Mouse (Mus musculus): ENCODE results near the gene Adpgk. TPM values are rescaled to one million over a fixed set of nuclear protein-coding genes. Genes with fewer than 3 reads are reported as not detected.

Gene Adpgk
- 24.2 and 32.2 TPM in 2 replicates for polyA plus RNA-seq (2015; fragmentation: Nextera tagmentation; extraction: Ambion mirVana)

- no peaks in the 10 kb centered on the region for H3K27me3 ChIP-seq (ENCODE audit: control insufficient read depth, insufficient read depth, low read depth, low read length)
- under 1% methylated on average over 58 of the region's 58 CpGs for WGBS (ENCODE audit: insufficient replicate concordance)
- H3K4me3 ChIP-seq (ENCODE audit: low read depth, low read length), result peak within 1 kb of the TSS; percentile 83
- peak; percentile 97 for ATAC-seq (ENCODE audit: low read depth)
- peak within 1 kb of the TSS; percentile 86 for H3K27ac ChIP-seq (ENCODE audit: low read length)
- peak within 1 kb of the TSS; percentile 95 for H3K4me2 ChIP-seq (ENCODE audit: low read depth, low read length)
- peak within 1 kb of the TSS; percentile 83 for H3K9ac ChIP-seq (ENCODE audit: low read depth, low read length)
- no peaks in the 10 kb centered on the region for H3K9me3 ChIP-seq (replicated peaks; ENCODE audit: control insufficient read depth, low read length)
- no peaks in the 10 kb centered on the region for H3K36me3 ChIP-seq (ENCODE audit: control insufficient read depth, insufficient read depth)
- H3K4me1 ChIP-seq (ENCODE audit: control insufficient read depth, low read depth, low read length), result peaks cover 39% of the 10 kb centered on the region
Observed at GRCm38 (mm10) chr9:59290957-59291687, at the start of gene Adpgk. Adpgk (plus strand) TSS chr9:59291558.

DNA sequence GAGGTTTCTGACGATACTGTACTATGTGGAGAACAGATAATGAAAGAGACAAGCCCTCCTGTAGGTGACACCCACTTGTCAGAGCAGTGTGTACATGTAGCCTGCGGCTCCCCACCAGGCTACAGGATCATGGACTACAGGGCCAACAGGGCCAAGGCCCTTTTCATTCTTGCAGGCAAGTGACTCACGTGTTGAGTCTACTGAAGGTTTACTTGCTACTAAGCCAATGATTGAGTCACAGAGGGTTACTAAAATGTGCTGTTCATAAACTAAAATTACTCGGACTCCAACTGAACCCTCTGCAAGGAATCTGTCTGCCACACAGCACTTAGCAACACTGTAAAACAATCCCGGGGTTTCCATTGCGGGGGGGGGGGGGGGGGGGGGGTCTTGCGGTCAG, 46.2 kb upstream of the Adpgk start:
- WGBS (ENCODE audit: insufficient replicate concordance), result 46% methylated on average over 6 of the region's 7 CpGs
- no peak for ATAC-seq (ENCODE audit: low read depth)
- H3K9ac ChIP-seq (ENCODE audit: low read depth, low read length), result no peak overlapping the region
- H3K36me3 ChIP-seq (ENCODE audit: control insufficient read depth, insufficient read depth), result no peaks in the 10 kb centered on the region
- H3K27me3 ChIP-seq (ENCODE audit: control insufficient read depth, insufficient read depth, low read depth, low read length), result no peaks in the 10 kb centered on the region
- no peak overlapping the region for H3K27ac ChIP-seq (ENCODE audit: low read length)
- H3K4me2 ChIP-seq (ENCODE audit: low read depth, low read length), result no peak overlapping the region
- no peaks in the 10 kb centered on the region; the same call in 1 of the 2 replicates for H3K4me1 ChIP-seq (ENCODE audit: control insufficient read depth, low read depth, low read length)
- no peak overlapping the region for H3K4me3 ChIP-seq (ENCODE audit: low read depth, low read length)
- no peaks in the 10 kb centered on the region for H3K9me3 ChIP-seq (replicated peaks; ENCODE audit: control insufficient read depth, low read length)

DNA sequence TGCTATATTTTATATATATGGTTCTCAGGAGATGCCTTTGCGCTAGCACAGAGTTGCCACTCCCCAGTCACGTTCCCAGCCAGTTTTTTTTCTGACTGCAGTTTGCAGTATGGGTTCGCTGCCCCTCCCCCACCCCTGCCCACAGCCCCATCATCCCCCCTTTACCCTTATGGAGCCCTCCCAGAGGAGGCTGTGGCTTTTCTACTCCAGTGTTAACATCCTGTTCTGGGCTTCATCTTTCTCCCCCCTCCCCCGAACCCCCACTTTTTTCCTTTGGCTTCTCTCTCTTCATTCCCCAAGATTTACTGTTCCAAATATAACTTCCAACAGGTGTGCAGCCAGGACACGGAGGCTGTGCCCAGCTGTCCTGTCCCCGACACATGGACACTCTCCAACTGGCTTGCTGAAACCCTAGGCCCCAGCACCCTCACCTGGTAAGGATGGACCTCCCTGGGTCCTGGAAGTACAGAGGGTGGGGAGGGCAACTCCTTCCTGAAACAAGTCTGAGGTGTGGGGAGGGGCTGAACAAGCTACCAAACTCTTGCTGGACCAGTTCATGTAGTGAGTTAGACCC, 44.8 kb upstream of the Adpgk start:
- Histone ChIP-seq H3K4me3 (ENCODE audit: low read depth, low read length) (no peak overlapping the region), H3K36me3 (ENCODE audit: control insufficient read depth, insufficient read depth) (no peaks in the 10 kb centered on the region), H3K27me3 (ENCODE audit: control insufficient read depth, insufficient read depth, low read depth, low read length) (no peaks in the 10 kb centered on the region), H3K9me3 (replicated peaks; ENCODE audit: control insufficient read depth, low read length) (no peaks in the 10 kb centered on the region), H3K4me1 (ENCODE audit: control insufficient read depth, low read depth, low read length) (no peaks in the 10 kb centered on the region; the same call in 1 of the 2 replicates), H3K27ac (ENCODE audit: low read length) (no peak overlapping the region), H3K4me2 (ENCODE audit: low read depth, low read length) (no peak overlapping the region), H3K9ac (ENCODE audit: low read depth, low read length) (no peak overlapping the region)
- 33% methylated on average over 6 of the region's 6 CpGs for WGBS (ENCODE audit: insufficient replicate concordance)
- no peak for ATAC-seq (ENCODE audit: low read depth)

DNA sequence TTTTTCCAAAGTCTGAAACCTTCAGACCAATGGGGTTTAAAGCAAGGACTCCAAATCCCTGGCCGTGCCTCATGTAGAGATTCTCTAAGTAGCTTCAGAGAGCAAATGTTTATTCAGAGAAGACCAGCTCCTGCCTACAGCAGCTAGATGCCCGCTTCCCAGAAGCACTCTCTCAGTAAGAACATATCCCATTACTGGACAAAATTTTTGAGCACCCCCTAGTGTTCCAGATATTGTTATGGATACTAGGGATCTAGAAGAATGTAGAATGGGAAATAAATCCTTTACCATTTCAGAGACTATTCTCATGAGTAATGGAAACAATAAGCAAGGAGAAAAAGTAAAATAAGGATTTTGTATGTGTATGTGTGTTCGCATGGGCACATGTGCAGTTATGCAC, 42.0 kb upstream of the Adpgk start:
- 55% methylated on average over 3 of the region's 3 CpGs for WGBS (ENCODE audit: insufficient replicate concordance)

GRCm38 (mm10) chr9:59250272-59250671, 41.1 kb upstream of the Adpgk start:
- H3K4me2 ChIP-seq (ENCODE audit: low read depth, low read length), result no peak overlapping the region
- 43% methylated on average over 3 of the region's 3 CpGs for WGBS (ENCODE audit: insufficient replicate concordance)
- H3K4me3 ChIP-seq (ENCODE audit: low read depth, low read length), result no peak overlapping the region
- no peaks in the 10 kb centered on the region; the same call in 1 of the 2 replicates for H3K4me1 ChIP-seq (ENCODE audit: control insufficient read depth, low read depth, low read length)
- H3K36me3 ChIP-seq (ENCODE audit: control insufficient read depth, insufficient read depth), result no peaks in the 10 kb centered on the region
- H3K9ac ChIP-seq (ENCODE audit: low read depth, low read length), result no peak overlapping the region
- no peak for ATAC-seq (ENCODE audit: low read depth)
- H3K9me3 ChIP-seq (replicated peaks; ENCODE audit: control insufficient read depth, low read length), result no peaks in the 10 kb centered on the region
- no peaks in the 10 kb centered on the region for H3K27me3 ChIP-seq (ENCODE audit: control insufficient read depth, insufficient read depth, low read depth, low read length)
- H3K27ac ChIP-seq (ENCODE audit: low read length), result no peak overlapping the region

More for the DNA sequence above, 42.0 kb upstream of the Adpgk start:
- no peak overlapping the region for H3K27ac ChIP-seq (ENCODE audit: low read length)
- H3K4me3 ChIP-seq (ENCODE audit: low read depth, low read length), result no peak overlapping the region
- no peaks in the 10 kb centered on the region for H3K36me3 ChIP-seq (ENCODE audit: control insufficient read depth, insufficient read depth)
- H3K4me1 ChIP-seq (ENCODE audit: control insufficient read depth, low read depth, low read length), result no peaks in the 10 kb centered on the region; the same call in 1 of the 2 replicates
- no peaks in the 10 kb centered on the region for H3K9me3 ChIP-seq (replicated peaks; ENCODE audit: control insufficient read depth, low read length)
- no peaks in the 10 kb centered on the region for H3K27me3 ChIP-seq (ENCODE audit: control insufficient read depth, insufficient read depth, low read depth, low read length)
- H3K9ac ChIP-seq (ENCODE audit: low read depth, low read length), result no peak overlapping the region
- ATAC-seq (ENCODE audit: low read depth), result no peak
- no peak overlapping the region for H3K4me2 ChIP-seq (ENCODE audit: low read depth, low read length)

- Histone ChIP-seq H3K9ac (ENCODE audit: low read depth, low read length) (no peak overlapping the region), H3K4me3 (ENCODE audit: low read depth, low read length) (no peak overlapping the region), H3K27me3 (ENCODE audit: control insufficient read depth, insufficient read depth, low read depth, low read length) (no peaks in the 10 kb centered on the region), H3K4me1 (ENCODE audit: control insufficient read depth, low read depth, low read length) (no peaks in the 10 kb centered on the region), H3K4me2 (ENCODE audit: low read depth, low read length) (no peak overlapping the region), H3K36me3 (ENCODE audit: control insufficient read depth, insufficient read depth) (no peaks in the 10 kb centered on the region), H3K27ac (ENCODE audit: low read length) (no peak overlapping the region), H3K9me3 (replicated peaks; ENCODE audit: control insufficient read depth, low read length) (no peaks in the 10 kb centered on the region)
- ATAC-seq (ENCODE audit: low read depth), result no peak
- WGBS (ENCODE audit: insufficient replicate concordance), result 62% methylated on average over 5 of the region's 5 CpGs
Observed at GRCm38 (mm10) chr9:59254716-59255421, 36.5 kb upstream of the Adpgk start.

DNA sequence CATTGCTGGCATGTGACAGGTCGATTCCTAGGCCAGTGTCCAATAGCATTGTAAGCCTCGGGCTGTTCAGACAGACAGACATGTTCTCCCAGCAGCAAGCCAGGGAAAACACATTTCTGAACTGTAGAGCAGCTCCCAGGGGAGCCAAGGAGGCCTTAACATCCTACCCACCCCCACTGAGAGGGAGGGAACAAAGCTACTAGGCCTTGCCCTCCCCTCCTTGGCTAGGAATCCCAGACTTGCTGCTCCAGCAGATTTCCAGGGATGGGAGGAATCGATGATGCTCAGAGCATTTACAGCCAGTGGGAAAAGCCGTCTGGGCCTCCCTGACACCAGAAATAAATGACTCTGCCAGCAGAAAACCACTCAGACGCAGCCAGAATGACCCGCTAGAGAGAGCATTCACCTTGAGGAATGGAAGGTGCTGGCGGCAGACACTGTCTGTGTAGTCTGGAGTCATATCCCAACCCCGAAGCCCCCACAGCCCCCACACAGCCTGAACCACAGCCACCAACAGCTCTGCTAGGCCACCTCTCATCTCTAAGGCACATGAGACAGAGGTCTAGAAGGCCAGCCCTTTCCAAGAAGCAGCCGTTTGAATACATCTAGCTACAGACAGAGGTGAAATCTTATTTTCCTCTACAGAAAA, 31.4 kb upstream of the Adpgk start:
- Histone ChIP-seq H3K27me3 (ENCODE audit: control insufficient read depth, insufficient read depth, low read depth, low read length) (no peaks in the 10 kb centered on the region), H3K4me1 (ENCODE audit: control insufficient read depth, low read depth, low read length) (no peaks in the 10 kb centered on the region), H3K9me3 (replicated peaks; ENCODE audit: control insufficient read depth, low read length) (no peaks in the 10 kb centered on the region), H3K27ac (ENCODE audit: low read length) (no peak overlapping the region), H3K4me2 (ENCODE audit: low read depth, low read length) (no peak overlapping the region), H3K36me3 (ENCODE audit: control insufficient read depth, insufficient read depth) (no peaks in the 10 kb centered on the region), H3K9ac (ENCODE audit: low read depth, low read length) (no peak overlapping the region), H3K4me3 (ENCODE audit: low read depth, low read length) (no peak overlapping the region)
- WGBS (ENCODE audit: insufficient replicate concordance), result 58% methylated on average over 9 of the region's 9 CpGs
- no peak for ATAC-seq (ENCODE audit: low read depth)

- Histone ChIP-seq H3K27me3 (ENCODE audit: control insufficient read depth, insufficient read depth, low read depth, low read length) (no peaks in the 10 kb centered on the region), H3K4me1 (ENCODE audit: control insufficient read depth, low read depth, low read length) (no peaks in the 10 kb centered on the region), H3K27ac (ENCODE audit: low read length) (no peak overlapping the region), H3K4me3 (ENCODE audit: low read depth, low read length) (no peak overlapping the region), H3K36me3 (ENCODE audit: control insufficient read depth, insufficient read depth) (no peaks in the 10 kb centered on the region), H3K9ac (ENCODE audit: low read depth, low read length) (no peak overlapping the region), H3K9me3 (replicated peaks; ENCODE audit: control insufficient read depth, low read length) (no peaks in the 10 kb centered on the region), H3K4me2 (ENCODE audit: low read depth, low read length) (no peak overlapping the region)
- WGBS (ENCODE audit: insufficient replicate concordance), result 47% methylated on average over 6 of the region's 6 CpGs
- no peak for ATAC-seq (ENCODE audit: low read depth)
Observed at GRCm38 (mm10) chr9:59266332-59266731, 25.0 kb upstream of the Adpgk start.
